Comparison of ENCODE assay signal across 15 mouse cellular contexts in genomic region chr14:117956051-117956450, GRCm38 (mm10).
"Had no signal": no experiment of that assay in that cellular context is flagged by ENCODE, and none has a peak within 500 bp of the region (broad histone marks: within the 10 kb centered on the region; RNA-seq: fewer than 3 reads in every experiment).

No protein-coding gene starts in this region.

- H3K27me3 ChIP-seq: limb, embryonic 12.5 days; limb, embryonic 15.5 days; stomach, embryonic 15.5 days had no signal

- H3K4me1 ChIP-seq: limb, embryonic 12.5 days; stomach, embryonic 15.5 days had no signal

- ATAC-seq: liver, postnatal 0 days had no signal

- H3K36me3 ChIP-seq: limb, embryonic 12.5 days; limb, embryonic 15.5 days; stomach, embryonic 15.5 days had no signal

- H3K4me2 ChIP-seq: limb, embryonic 12.5 days; limb, embryonic 15.5 days; liver, embryonic 11.5 days; midbrain, embryonic 11.5 days; stomach, embryonic 15.5 days had no signal

- DNase-seq: kidney, postnatal 14 days; kidney, postnatal 4 days; left cerebral cortex, postnatal 4 days; liver, postnatal 0 days; lung, postnatal 14 days; lung, postnatal 4 days; midbrain, embryonic 14.5 days; spleen, adult 18-20 months; thymus, postnatal 25 days had no signal

- H3K9ac ChIP-seq: limb, embryonic 12.5 days; limb, embryonic 15.5 days; liver, embryonic 14.5 days; liver, postnatal 0 days; stomach, embryonic 15.5 days had no signal

- H3K27ac ChIP-seq: limb, embryonic 12.5 days; limb, embryonic 15.5 days; liver, embryonic 14.5 days; stomach, embryonic 15.5 days had no signal

- H3K4me3 ChIP-seq: limb, embryonic 12.5 days; limb, embryonic 15.5 days; stomach, embryonic 15.5 days had no signal

- H3K9me3 ChIP-seq: limb, embryonic 12.5 days; limb, embryonic 15.5 days; stomach, embryonic 15.5 days had no signal
